Mouse (Mus musculus) lung, postnatal 0 days (tissue): ENCODE results near the gene Epb41l5.

Experiments used
- CTCF ChIP-seq: IDR thresholded peaks from 2 replicates; pipeline ENCODE4 v1.5.1; 2016; ENCODE audit warnings: antibody characterized with exemption, mild to moderate bottlenecking
- EP300 ChIP-seq: IDR thresholded peaks from 2 replicates; pipeline ENCODE4 v1.6.1; 2016; ENCODE audit warnings: antibody characterized with exemption, mild to moderate bottlenecking, control low read depth

DNA sequence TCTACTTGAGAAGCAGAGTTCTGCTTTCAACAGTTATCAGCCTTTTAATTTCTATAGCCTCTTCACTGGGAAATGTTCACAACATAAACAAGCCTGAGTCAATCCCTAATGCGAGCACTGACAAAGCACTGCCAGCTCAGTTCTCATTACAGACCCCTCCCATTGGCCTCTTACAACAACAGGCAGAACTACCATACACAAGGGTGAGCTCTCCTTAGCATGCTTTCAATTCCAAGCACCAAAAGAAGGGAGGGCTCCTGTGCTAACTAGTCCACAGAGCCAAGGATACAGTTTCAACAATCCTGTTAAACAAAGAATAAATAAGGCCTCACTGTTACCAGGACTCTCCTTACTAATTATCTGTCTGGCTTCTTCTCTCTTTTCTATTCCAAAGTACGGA, 24.4 kb downstream of the Epb41l5 start:
- TF ChIP-seq CTCF (no peak), EP300 (no peak; the same call in 1 of the 2 replicates)
